ENCODE assay signal across 9 mouse cellular contexts in the genomic region with DNA sequence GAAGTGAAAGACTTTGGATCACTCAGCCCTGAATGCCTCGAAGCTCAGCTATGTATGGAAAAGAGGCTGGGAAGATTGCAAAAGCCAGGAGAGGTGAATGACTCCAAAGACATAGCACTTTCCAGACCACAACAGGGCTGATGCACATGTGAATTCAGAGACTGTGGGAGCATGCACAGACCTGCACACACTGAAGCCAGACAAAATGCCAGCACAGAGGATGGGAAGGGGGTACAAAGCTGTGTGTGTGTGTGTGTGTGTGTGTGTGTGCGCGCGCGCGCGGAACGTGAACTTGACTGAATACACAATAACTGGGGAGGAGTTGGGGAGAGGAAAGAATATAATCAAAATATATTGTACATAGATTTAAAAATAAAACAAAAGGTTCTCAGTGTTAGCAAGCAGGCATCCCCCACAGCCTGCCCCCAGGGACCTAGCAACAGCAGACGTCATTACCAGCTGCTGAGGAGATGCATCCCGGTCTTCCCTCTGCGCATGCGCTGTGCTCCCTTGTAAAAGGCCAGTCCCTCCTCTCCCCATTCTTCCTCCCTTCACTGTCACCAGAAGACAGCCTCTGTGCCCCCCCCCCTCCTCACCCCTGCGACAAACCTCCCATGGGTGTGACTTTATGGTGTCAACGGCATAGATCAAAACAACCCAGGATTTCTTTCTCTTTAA.
DNase-seq lines count a peak whose midpoint lies in the region; ATAC-seq and TF ChIP-seq lines count a peak whose summit lies in the region.
"Had no signal": no experiment of that assay in that cellular context is flagged by ENCODE, and none has a peak within 500 bp of the region (broad histone marks: within the 10 kb centered on the region; RNA-seq: fewer than 3 reads in every experiment).

No protein-coding gene starts in this region.

- no peak overlapping the region for H3K27ac ChIP-seq in lung, embryonic 14.5 days (ENCODE audit: low read depth)
- H3K27ac ChIP-seq in liver, embryonic 12.5 days = no peak overlapping the region

- H3K4me2 ChIP-seq in lung, embryonic 14.5 days = no peak overlapping the region
- no peak overlapping the region for H3K4me2 ChIP-seq in liver, embryonic 12.5 days

- DNase-seq in lung, embryonic 14.5 days = peak; percentile 61
- no peak for DNase-seq in lung, adult 2 months
- peak; percentile 56 for DNase-seq in brain, embryonic 14.5 days (ENCODE audit: low read depth)
- peak; percentile 74 for DNase-seq in heart, adult 8-10 months (ENCODE audit: low spot score)
- peak; percentile 79 to 81 for DNase-seq in kidney, postnatal 25 days
- peak; percentile 47 to 65 for DNase-seq in lung, postnatal 4 days
- no peak for DNase-seq in cerebellum, adult 9-10 months

- WGBS in lung, embryonic 14.5 days = 73% methylated on average over 14 of the region's 14 CpGs
- 76% methylated on average over 14 of the region's 14 CpGs for WGBS in lung, adult 2 months
- 70% methylated on average over 14 of the region's 14 CpGs for WGBS in liver, embryonic 12.5 days (ENCODE audit: insufficient replicate concordance)

- no peak for ATAC-seq in lung, embryonic 14.5 days (ENCODE audit: insufficient read depth)
- no peak for ATAC-seq in liver, embryonic 12.5 days
- ATAC-seq: Patski had no signal

- TF ChIP-seq CTCF in lung, embryonic 14.5 days (IDR thresholded peaks at IDR 0.05; ENCODE audit: low read depth) = no peak
- TF ChIP-seq CTCF in lung, adult 2 months (IDR thresholded peaks at IDR 0.05; ENCODE audit: insufficient read depth, low read length) = no peak
- no peak for TF ChIP-seq CTCF in brain, embryonic 14.5 days (IDR thresholded peaks at IDR 0.05; ENCODE audit: borderline replicate concordance, extremely low read depth, insufficient read depth, insufficient read length)

- no peak overlapping the region for H3K4me3 ChIP-seq in lung, embryonic 14.5 days (ENCODE audit: low read depth, low read length)
- H3K4me3 ChIP-seq in lung, adult 2 months (replicated peaks; ENCODE audit: extremely low read depth, low read depth, low read length) = no peak overlapping the region
- no peak overlapping the region for H3K4me3 ChIP-seq in liver, embryonic 12.5 days

- no peaks in the 10 kb centered on the region for H3K27me3 ChIP-seq in lung, embryonic 14.5 days (ENCODE audit: insufficient read depth, low read length)
- no peaks in the 10 kb centered on the region for H3K27me3 ChIP-seq in liver, embryonic 12.5 days (replicated peaks)

- no peak overlapping the region for H3K9ac ChIP-seq in lung, embryonic 14.5 days
- no peak overlapping the region for H3K9ac ChIP-seq in liver, embryonic 12.5 days

- TF ChIP-seq POLR2A in lung, adult 2 months (IDR thresholded peaks at IDR 0.05; ENCODE audit: borderline replicate concordance, extremely low read depth, low read depth, low read length) = no peak
- no peak for TF ChIP-seq POLR2A in brain, embryonic 14.5 days (IDR thresholded peaks at IDR 0.05; ENCODE audit: borderline replicate concordance, extremely low read depth, insufficient read depth, insufficient read length, poor library complexity, severe bottlenecking)

- H3K4me1 ChIP-seq in lung, embryonic 14.5 days (ENCODE audit: insufficient read depth) = no peaks in the 10 kb centered on the region
- no peaks in the 10 kb centered on the region for H3K4me1 ChIP-seq in lung, adult 2 months (ENCODE audit: control insufficient read depth, insufficient read depth, low read length)
- H3K4me1 ChIP-seq in liver, embryonic 12.5 days = no peaks in the 10 kb centered on the region

- H3K36me3 ChIP-seq in lung, embryonic 14.5 days (ENCODE audit: insufficient read depth) = no peaks in the 10 kb centered on the region
- H3K36me3 ChIP-seq in liver, embryonic 12.5 days = no peaks in the 10 kb centered on the region

- no peaks in the 10 kb centered on the region for H3K9me3 ChIP-seq in lung, embryonic 14.5 days (ENCODE audit: low read depth, low read length)
- no peaks in the 10 kb centered on the region for H3K9me3 ChIP-seq in liver, embryonic 12.5 days (replicated peaks)

Comparison
In these comparisons a context has a peak if more than half of its experiments do, and no peak if none do; other contexts are left out.
1. DNase-seq: peak in lung, embryonic 14.5 days (single experiment), brain, embryonic 14.5 days (single experiment), heart, adult 8-10 months (single experiment), kidney, postnatal 25 days (2 of 2) and lung, postnatal 4 days (2 of 2); none in lung, adult 2 months (single experiment) and cerebellum, adult 9-10 months (single experiment).